Mouse (Mus musculus): ENCODE results near the gene Flt3l.

DNA sequence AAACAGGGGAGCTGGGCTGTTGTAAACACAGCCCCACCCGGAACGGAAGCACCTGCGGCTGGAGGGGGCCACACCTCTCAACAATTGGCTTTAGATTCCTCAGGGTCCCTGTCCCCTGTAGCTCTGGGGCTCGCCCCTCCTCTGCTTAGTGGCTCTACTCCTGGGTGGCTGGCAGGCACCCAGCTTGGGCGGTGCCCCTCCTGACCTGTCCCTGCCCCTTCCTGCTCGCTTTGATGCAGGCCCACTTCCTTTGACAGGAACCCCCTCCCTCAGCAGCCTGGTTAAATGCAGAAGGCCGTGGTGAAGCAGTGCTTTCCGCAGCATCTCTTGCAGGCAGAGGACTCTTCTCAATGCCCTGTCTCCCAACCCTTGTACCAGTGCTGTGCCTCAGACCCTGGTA, 14.8 kb downstream of the Flt3l start:
- TF ChIP-seq CTCF (IDR thresholded peaks at IDR 0.05; ENCODE audit: extremely low read depth, insufficient read length, insufficient replicate concordance, low read depth, low read length) (no peak), POLR2A (IDR thresholded peaks at IDR 0.05; ENCODE audit: low read depth, low read length) (no peak)
